Mouse (Mus musculus) layer of hippocampus, adult 11-12 months (tissue): ENCODE results near the gene Cuedc2.

Experiments
- DNase-seq: peaks from one replicate; pipeline ENCODE4 v3.0.0; 2022; ENCODE audit warnings: low spot score

Cuedc2 gene

DNA sequence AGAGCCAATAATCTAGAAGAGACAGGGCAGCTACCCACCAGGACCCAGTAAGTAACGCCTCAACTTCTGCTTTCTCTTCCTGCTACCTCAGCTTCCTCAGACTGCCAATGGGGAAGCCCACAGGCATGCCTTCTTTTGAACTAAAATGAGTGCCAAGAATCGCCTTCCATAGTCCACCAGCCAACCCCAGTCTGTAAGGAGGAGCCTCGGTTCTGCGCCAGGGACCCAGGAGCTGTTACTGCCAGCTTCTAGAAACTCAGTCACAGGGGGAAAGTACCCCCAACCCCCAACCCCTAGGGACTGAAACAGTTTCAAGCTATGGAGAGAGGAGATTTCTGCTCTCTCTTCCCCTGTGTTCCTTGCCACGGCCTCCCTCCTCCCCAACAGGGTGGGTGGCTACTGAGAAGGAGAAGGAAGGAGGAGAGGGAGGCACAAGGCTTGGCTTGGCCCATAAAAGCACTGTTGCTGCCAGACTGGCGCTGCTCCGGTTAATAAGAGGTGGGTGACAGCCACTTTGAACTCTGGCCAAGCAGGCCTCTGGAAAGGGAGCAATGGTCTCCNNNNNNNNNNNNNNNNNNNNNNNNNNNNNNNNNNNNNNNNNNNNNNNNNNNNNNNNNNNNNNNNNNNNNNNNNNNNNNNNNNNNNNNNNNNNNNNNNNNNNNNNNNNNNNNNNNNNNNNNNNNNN lies 927 bp upstream of the Cuedc2 start:
- DNase-seq = peak; percentile 63

- DNase-seq = no peak
These were observed 412 bp upstream of the Cuedc2 start for GRCm38 (mm10) chr19:46338942-46339286.

DNA sequence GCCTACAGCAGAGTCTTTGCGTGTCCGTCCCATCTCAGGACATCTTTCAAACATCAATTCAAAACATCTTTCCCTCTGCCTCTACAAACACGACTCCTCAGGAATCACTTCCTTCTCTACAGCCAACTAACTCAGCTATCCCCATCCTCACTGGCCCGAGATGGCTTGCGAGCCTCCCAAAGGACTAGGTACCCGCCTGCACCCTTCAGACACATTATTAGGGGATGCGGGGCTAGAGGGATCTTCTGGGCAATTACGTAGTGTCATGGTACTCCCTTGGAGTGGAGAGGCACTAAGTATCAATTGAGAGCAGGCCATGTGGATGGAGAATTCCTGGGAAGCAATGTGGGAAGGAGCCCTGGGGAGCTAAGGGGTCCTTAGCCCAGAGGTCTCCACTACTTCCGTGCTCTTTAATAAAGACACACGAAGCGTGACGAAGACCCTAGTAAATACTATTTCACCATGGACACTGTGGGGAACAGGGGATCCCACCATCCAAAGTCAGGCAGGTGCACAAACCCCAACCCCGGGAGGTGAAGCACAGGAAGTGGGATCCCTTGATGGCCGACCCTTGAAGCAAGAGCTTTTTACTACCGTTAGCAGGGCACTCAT lies 677 bp downstream of the Cuedc2 start:
- no peak for DNase-seq

DNA sequence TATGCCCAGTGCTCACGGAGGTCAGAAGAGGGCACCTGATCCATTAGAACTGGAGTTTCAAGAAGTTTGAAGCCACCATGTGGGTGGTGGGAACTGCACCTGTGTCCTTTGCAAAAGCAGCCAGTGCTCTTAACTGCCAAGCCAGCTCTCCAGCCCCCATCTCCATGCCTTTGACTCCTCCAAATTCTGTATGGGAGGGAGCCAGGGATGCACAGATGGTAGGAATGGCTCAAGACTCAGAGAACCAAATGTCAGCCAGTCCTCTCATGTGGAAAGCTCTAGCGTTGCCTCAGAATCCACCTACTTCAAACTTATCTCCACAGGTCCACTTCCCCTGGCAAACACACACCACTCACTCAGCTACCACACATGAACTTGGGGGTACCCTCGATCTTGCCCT lies 4.6 kb downstream of the Cuedc2 start:
- no peak for DNase-seq

- DNase-seq = no peak
These were observed 5.7 kb downstream of the Cuedc2 start for GRCm38 (mm10) chr19:46332721-46333339.

- DNase-seq = no peak
These were observed 6.6 kb downstream of the Cuedc2 start for GRCm38 (mm10) chr19:46331936-46332335.

DNA sequence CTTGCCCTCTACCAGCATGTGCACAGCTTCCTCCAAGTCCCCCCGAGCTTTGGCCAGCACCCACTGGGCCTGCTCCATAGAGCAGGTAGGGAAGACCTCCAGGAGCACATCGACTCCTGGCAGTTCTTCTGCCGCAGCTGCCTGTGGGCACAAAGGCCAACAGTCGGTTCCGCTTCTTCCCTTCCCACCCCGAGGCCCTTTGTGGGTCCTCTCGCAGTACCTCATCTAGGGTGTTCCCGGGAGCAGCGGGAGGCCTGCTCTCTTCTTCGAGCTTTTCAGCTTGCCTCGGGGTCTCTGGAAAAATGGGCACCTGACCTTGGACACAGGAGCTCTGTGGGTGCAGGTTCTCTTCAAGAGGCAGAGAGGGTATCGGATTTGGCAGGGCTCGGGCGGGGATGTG lies 7.2 kb downstream of the Cuedc2 start:
- no peak for DNase-seq

GRCm38 (mm10) chr19:46330696-46331095 lies 7.8 kb downstream of the Cuedc2 start:
- DNase-seq = no peak

DNA sequence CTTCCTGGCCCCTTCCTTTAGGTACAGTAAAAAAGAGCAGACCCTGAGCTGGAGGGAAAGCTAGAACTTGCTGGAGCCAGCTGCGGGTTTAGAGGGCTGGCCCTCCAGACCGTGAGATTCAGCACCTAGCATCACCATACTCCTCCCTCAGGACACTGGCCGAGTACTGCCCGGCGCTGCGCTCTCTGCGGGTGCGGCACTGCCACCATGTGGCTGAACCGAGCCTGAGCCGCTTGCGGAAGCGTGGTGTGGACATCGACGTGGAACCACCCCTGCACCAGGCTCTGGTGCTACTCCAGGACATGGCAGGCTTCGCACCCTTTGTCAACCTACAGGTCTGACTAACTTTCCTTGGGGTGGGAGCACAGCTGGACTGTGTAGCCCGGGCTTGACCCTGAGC lies 8.6 kb downstream of the Cuedc2 start:
- DNase-seq = peak; percentile 81

GRCm38 (mm10) chr19:46329031-46329641 lies 9.4 kb downstream of the Cuedc2 start:
- no peak for DNase-seq

DNA sequence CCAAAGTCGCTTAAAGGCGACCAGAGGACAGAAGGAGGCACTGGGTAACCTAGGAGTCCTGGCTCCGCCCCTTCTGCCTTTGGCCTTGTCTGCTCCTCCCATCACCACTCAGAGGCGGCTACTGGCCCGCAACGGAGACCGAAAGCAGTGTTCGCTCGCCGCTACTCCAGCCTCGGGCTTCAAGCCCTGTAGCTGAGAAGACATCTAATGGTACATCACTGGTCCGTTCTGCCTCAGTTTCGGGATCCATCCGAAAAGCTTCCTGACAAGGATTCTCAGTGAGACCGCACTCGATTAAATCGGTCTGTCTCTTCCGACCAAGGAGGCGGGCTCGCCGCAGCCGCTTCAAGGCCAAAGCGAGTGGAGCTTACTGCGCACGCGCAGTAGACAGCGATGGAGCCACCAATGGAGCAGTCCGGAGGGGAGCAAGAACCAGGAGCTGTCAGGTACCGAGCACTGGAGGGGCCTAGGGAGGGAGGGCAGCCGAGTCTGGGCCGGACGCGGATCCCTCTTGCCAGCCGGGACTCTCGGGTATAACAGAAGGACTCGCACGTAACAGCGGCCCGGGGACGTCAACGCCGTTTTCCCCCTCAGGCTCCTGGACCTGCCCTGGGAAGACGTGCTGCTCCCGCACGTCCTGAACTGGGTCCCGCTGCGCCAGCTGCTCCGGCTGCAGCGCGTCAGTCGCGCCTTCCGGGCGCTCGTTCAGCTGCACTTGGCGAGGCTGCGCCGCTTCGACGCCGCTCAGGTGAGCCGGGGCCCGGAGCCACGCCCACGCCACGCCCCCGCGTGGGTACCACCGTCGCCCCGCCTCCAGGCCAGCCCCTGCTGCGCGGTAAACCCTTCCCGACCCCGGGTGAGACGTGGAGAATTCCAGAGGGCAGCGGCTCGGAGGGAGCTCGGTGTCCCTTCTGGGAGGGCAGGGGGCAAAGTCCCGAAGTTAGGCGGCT lies 10.1 kb downstream of the Cuedc2 start, which contains the start of gene Fbxl15:
Fbxl15 (plus strand) TSS at position 104 of the 950 bp plus-strand sequence.
- peak; percentile 97 for DNase-seq

DNA sequence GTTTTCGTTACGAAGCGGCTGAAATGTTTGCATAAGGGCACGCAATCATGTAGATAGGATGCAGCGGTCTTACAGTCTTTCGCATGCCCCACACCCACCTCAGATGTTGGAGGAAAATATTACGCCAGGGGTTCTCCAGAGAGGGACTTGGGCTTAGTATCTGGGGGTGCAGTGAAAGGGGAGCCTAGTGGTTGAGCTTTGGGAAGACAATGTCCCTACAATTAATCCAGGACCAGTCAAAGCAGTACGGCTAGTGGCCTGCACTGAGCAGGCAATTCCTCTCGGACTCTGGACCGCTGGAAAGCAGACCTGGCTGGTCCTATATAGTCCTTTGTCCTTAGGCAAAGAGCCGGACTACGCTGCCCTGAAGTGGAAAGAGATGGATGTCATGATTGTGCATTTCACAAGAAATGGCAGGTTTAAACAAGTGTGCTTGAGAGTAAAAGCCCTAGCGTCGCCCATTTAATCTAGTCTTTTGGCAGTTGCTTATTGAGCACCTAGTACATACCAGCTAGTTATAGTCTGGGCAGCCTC lies 10.9 kb downstream of the Cuedc2 start:
- no peak for DNase-seq

- DNase-seq = no peak
These were observed 11.7 kb downstream of the Cuedc2 start, which contains the start of gene Psd for GRCm38 (mm10) chr19:46326756-46327305. Psd (minus strand) TSS chr19:46327156.

DNA sequence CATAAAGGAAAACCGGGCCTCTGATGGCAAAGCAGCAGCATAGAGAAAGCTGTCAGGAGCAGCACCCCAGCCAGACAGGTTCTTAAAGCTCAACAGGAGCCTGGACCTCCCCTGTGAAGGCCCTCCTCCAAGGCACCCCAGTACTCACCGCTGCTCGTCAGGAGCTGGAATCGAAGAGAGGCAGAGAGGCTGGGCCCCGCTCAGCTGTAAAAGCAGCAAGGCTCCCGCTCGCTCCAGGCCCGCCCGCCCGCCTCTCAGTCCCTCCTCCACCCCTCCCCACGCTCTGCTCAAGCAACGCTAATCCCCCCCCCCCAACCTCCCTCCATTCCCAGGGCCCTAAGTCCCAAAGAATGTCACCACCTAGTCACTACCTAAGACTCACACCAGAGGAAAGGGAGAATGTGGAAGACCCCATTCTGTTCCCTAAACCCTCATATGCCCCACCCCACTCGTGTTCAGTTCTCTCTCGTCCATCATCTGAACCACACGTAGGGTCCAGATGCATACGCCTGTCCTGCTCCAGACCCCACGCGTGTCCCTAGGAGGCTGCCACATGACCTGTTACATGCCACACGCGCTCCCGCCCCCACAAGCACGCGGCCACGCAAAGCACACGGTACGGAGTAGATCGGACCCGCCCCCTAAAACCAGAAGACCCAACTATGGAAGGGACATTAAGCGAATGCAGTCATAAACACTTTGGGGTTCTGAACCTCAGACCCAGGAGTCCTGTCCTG lies 12.3 kb downstream of the Cuedc2 start:
- no peak for DNase-seq

DNA sequence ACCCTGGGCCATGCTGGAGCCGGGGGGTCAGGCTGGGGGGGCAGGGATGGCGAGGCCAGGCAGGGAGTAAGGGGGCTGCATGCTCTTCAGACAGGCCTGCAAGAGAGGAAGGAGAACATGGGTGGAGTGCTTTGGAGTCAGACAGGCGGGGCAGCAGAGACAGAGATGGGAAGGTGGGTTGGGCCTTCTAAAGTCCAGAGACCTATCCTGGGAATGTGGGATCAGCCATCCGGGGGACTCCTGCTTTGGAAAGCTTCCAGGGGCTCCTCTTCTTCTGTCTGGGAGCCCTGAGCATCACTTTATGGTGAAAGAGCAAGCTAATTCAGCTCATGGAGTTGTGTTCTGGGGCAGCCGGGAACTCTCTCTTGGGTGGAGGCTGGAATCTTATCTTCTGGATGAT lies 13.6 kb downstream of the Cuedc2 start:
- no peak for DNase-seq

- DNase-seq = no peak
These were observed 14.1 kb downstream of the Cuedc2 start for GRCm38 (mm10) chr19:46324366-46324765.

GRCm38 (mm10) chr19:46323716-46324115 lies 14.8 kb downstream of the Cuedc2 start:
- no peak for DNase-seq

GRCm38 (mm10) chr19:46322996-46323572 lies 15.4 kb downstream of the Cuedc2 start:
- DNase-seq = no peak

- no peak for DNase-seq
These were observed 16.1 kb downstream of the Cuedc2 start for GRCm38 (mm10) chr19:46322144-46322995.
